Mouse (Mus musculus) kidney, adult 8-10 months (tissue): Measurements from ENCODE around the gene Nipa2.
A peak's percentile ranks its signal among the peaks of the same experiment; 100 is the strongest.
"Not testable (repeated sequence)": the region's sequence is repeated elsewhere in the genome, so short reads cannot be mapped to it uniquely, and the experiment has no call there.

Experiments used
- DNase-seq, 2 experiments: peaks; one replicate each; pipeline ENCODE4 v3.0.0; 2022

Gene Nipa2

DNA sequence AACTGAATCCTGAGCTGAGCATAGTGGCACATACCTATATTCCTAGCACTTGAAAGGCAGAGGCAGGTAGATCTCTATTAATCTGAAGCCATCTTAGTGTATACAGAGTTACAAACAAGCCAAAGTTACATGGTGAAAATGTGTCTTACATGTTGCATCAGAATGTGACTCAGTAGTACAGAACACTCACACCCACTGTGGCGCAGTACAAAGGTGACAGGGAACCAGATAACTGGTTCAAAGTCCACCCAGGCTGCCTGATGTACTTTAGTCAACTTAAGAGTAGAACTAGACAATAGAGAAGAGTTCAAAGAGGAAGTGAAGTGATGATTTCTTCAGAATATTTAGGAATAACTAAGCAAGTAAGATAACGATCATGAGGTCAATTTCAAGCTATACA lies 27.3 kb downstream of the Nipa2 start:
- DNase-seq = no peak

DNA sequence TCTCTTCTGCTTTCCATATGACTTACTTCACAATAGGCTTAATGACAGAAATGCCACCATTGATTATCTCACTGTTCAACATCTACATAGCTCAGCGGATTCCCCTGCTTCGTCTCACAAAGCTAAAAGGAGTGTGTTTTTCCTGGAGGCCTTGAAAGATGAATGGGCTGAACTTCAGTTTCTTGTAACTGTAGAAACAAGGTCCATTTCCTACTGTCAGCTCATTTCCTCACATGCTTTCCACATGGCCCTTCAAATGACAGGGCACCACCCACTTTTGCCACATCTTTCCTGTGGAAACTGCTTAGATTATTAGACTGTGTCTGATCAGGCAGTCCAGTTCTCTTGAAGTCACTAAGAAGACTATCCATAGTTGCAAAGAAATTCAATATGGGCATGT lies 33.6 kb downstream of the Nipa2 start:
- no peak for DNase-seq

DNA sequence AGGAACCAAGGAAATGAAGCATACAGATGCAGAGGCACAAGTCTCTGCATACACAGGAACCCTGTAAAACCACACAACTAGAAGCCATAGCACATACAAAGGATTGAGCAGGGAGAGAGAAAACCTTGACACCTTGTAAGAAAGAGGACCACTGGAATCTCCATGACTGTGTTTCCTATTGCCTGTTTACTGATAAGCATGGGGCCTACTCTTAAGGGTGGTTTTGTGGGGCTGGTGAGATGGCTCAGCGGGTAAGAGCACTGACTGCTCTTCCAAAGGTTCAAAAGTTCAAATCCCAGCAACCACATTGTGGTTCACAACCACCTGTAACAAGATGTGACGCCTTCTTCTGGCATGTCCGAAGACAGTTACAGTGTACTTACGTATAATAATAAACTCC lies 35.0 kb downstream of the Nipa2 start:
- DNase-seq = no peak

DNA sequence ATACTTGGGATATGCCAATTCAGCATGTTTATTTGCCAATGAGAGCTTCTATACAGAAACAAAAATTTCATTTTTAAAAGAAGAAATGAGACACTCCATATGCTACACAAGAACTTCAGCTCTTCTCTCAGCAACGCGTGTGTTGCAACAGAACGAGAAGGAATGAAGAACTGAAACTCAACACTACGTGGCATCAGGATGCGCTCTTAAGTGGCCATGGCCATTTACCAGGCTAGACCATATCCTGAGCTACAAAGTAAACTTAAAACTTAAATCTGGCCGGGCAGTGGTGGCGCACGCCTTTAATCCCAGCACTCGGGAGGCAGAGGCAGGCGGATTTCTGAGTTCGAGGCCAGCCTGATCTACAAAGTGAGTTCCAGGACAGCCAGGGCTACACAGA lies 43.9 kb downstream of the Nipa2 start:
- DNase-seq = not testable (repeated sequence)

DNA sequence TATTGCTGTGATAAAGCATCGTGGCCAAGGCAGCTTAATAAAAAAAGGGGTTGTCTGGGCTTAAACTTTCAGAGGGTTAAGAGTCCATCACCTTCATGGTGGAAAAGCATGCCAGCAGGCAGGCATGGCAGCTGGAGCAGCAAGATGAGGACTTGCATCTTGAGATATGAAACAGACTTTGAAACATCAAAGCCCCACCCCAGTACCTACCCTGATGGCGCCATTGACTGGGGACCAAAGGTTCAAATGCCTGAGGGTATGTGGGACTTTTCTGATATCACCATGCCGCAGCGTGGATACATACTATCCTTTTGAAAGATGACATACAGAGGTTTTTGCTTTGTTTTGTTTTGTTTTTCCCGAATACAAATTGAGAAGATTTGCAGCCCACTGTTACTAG lies 50.2 kb downstream of the Nipa2 start:
- DNase-seq = no peak

- DNase-seq = peak; percentile 68 to 77
These were observed 50.9 kb downstream of the Nipa2 start for GRCm38 (mm10) chr7:55911371-55911770.

DNA sequence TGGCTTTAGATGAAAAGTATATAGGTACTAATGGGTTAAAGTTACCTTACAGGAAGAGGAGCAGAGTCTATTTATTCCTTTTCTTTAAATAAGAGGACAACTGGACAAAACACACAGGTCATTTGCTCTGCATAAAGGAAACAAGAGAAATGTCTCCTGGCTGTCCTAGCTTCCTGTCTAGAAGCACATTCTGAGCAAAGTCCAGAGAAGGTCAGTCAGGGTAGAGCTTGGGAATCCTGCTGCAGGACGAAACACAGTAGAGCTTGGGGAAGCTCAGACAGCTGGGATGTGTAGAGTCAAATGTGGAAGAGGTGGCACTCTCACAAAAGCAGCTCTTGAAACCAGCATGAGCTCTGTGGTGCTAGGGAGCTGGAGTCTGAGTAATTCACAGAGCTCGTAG lies 51.9 kb downstream of the Nipa2 start:
- peak; percentile 32 to 41 for DNase-seq

DNA sequence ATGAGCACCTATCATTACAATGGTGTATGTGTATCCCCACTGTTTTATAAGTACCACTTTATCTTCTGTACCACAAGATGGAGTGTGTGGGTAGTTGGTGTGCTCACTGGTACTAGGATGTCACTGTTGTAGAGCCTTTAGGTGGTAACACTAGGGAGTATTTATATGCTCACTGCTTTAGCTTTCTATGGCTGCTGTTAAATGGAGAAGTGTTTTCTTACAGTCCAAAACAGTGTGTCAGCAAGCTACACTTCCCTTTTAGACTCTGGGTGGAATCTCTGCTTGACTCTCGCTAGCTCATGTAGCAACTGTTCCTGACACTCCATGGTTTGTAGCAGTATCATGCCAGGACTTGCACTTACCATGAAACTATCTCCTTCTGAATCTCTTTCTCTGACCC lies 52.8 kb downstream of the Nipa2 start:
- DNase-seq = no peak

DNA sequence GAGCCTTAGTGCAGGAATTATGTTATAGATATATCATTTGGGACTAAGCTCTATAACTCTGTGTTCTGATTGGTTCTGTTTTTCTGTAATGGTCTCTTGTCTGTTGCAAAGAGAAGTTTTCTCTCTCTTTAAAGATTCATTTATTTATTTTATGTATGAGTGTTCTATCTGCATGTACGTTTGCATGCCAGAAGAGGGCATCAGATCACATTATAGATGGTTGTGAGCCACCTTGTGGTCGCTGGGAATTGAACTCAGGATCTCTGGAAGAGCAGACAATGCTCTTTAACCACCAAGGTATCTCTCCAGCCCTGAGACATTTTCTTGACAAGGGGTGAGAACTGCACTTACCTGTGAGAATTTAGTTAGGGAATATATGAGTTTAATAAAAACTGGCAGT lies 56.8 kb downstream of the Nipa2 start:
- no peak for DNase-seq

DNA sequence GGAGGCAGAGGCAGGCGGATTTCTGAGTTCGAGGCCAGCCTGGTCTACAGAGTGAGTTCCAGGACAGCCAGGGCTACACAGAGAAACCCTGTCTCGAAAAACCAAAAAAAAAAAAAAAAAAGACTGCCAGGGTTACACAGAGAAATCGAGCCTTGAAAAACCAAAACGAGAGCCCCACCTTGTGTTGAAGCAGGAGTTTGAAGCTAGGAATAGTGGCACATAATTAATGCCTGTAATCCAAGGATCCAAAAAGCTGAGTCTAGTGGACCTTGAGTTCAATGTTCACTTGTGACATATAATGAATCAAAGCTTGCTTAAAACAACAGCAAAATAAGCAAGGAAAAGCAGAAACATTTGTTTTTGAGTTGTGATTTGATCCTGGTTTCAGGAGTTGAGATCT lies 58.5 kb downstream of the Nipa2 start:
- no peak for DNase-seq

GRCm38 (mm10) chr7:55891797-55892196 lies 70.5 kb downstream of the Nipa2 start:
- peak; percentile 8 to 11 for DNase-seq

DNA sequence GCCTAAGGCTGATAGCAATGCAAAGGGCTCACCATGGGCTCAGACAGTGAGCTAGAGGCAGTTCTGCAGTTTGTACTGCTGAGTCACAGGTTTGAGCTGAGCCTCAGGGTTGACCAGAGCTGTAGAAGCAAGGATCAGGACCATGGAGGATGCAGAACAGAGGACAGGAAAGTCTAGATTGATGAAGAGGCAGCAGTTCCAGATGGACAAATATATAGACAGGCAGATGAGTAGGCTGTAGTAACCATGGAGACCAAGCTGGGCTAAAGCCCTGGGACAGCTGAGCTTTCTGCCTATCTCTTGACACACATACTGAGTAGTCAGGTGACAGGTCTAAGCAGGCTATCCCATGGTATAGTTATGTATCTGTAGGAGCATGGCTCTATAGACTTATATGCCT lies 71.5 kb downstream of the Nipa2 start:
- no peak for DNase-seq

DNA sequence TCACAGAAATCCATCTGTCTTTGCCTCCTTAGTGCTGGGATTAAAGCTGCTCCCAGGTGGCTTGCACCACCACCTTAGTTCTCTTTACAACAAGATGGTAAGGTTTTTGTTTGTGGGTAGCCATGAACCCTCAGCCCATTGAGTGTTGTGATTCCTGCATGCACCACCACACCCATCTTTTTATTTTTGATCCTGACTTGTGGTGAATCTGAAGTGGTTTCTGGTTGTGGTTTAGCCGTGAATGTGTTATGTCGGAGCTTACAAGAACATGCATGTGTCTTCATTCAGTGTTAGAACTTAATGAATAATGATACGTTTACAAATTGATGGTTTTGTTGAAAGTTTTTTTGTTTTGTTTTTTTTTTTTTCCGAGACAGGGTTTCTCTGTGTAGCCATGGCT lies 72.3 kb downstream of the Nipa2 start:
- no peak for DNase-seq

DNA sequence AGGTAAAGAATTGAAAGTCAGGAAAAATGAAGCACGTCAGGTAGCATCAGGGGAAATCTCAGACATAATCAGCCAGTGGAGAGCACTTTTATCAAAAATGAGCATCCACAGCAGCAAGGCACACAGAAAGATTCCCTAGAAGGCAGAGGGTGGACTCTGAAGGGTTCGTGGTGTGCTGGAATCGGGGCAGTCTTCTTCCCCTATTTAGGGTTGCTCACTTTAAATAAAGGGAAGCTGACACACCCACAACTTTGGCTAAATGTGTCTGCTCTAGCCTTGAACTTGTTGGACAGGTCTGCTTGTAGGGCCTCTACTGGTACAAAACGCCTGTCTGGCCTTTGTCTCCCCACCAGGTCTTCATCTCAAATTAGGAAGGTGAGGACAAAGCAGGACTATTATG lies 73.7 kb downstream of the Nipa2 start:
- DNase-seq = no peak
